Mouse (Mus musculus) layer of hippocampus, adult 2 months (tissue): ENCODE data around the gene 2700097O09Rik. TPM values are rescaled to one million over a fixed set of nuclear protein-coding genes. Genes with fewer than 3 reads are reported as not detected.
"Not testable (repeated sequence)": the region's sequence is repeated elsewhere in the genome, so short reads cannot be mapped to it uniquely, and the experiment has no call there.

Experiments
- DNase-seq, 2 experiments: peaks; one replicate each; pipeline ENCODE4 v3.0.0; 2022; ENCODE audit warnings: low spot score in 2 of 2
- H3K27ac ChIP-seq: fragments of 200-600 bp; 2 replicates; pipeline ENCODE4 v1.8.1; 2022
- H3K4me3 ChIP-seq: fragments of 200-600 bp; 2 replicates; pipeline ENCODE4 v1.8.1; 2022; ENCODE audit warnings: mild to moderate bottlenecking
- CTCF ChIP-seq: fragments of 200-600 bp; conservative IDR thresholded peaks from 2 replicates; pipeline ENCODE4 v1.8.1; 2022; ENCODE audit warnings: antibody characterized with exemption, mild to moderate bottlenecking, moderate library complexity
- long read RNA-seq, 2 experiments: library from polyadenylated mRNA; stranded (forward); transcript quantifications; one replicate each; pipeline ENCODE4 v2.0.0; 2021; ENCODE audit warnings: borderline mapping rate in 2 of 2
- total RNA-seq, 2 experiments: library from RNA; stranded (reverse); gene quantifications; 2 replicates each; pipeline ENCODE4 v1.2.3; 2021

Gene 2700097O09Rik
- 10 to 100 TPM in 1 of 2 experiments, 1 to 10 TPM in 1; 9.9 to 11.4 TPM for total RNA-seq
- long read RNA-seq, experiment 1, full-length matches to known transcripts = 2 of 5 reads
- long read RNA-seq, experiment 1, partial matches to known transcripts = 1 of 5 reads
- long read RNA-seq, experiment 1, other reads (novel, unspliced or antisense) = 2 of 5 reads
- long read RNA-seq, experiment 2, partial matches to known transcripts = 1 of 7 reads
- long read RNA-seq, experiment 2, other reads (novel, unspliced or antisense) = 3 of 7 reads

- peak within 1 kb of the TSS; percentile 66 for H3K4me3 ChIP-seq
- peak within 1 kb of the TSS; percentile 89 for H3K27ac ChIP-seq
- DNase-seq = peak; percentile 90 to 95
Observed at GRCm38 (mm10) chr12:55079726-55080600, at the start of gene 2700097O09Rik, which contains the start of gene Srp54a. Gene 2700097O09Rik (minus strand): TSS chr12:55080110. Gene Srp54a (plus strand): TSS chr12:55080262.

- DNase-seq, H3K4me3 ChIP-seq: not testable (repeated sequence)
Observed at GRCm38 (mm10) chr12:55124731-55125130, 44.8 kb upstream of the 2700097O09Rik start.

GRCm38 (mm10) chr12:55124242-55124641 lies 44.3 kb upstream of the 2700097O09Rik start, which contains the start of gene Fam177a:
Gene Fam177a (plus strand): TSS chr12:55124469.
- H3K4me3 ChIP-seq, DNase-seq, H3K27ac ChIP-seq: not testable (repeated sequence)

More at GRCm38 (mm10) chr12:55124731-55125130, 44.8 kb upstream of the 2700097O09Rik start:
- not testable (repeated sequence) for H3K27ac ChIP-seq

DNA sequence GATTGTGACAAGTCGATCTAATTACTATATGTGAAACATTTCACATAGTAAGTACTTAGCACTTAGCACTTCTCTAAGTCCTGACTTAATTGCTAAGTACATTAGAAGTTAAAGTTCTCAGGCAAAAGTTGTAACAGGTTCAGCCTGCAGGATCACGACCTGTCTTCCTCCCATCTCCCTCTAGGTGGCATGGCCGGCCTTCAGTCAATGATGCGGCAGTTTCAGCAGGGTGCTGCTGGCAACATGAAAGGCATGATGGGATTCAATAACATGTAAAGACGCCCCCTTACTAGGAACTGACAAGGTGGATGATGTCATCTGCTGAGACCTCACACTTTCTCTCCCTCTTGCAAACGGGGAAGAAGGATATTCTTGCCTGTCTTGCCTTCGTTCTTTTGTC lies 32.7 kb upstream of the 2700097O09Rik start:
- H3K27ac ChIP-seq, DNase-seq, H3K4me3 ChIP-seq: not testable (repeated sequence)

- H3K4me3 ChIP-seq, DNase-seq, H3K27ac ChIP-seq: not testable (repeated sequence)
Observed at GRCm38 (mm10) chr12:55092127-55092526, 12.2 kb upstream of the 2700097O09Rik start.

- H3K4me3 ChIP-seq = peak overlapping the region; percentile 66
- not testable (repeated sequence) for DNase-seq
- H3K27ac ChIP-seq = peak overlapping the region; percentile 89
Observed at GRCm38 (mm10) chr12:55080601-55080942, 662 bp upstream of the 2700097O09Rik start.

- H3K4me3 ChIP-seq, DNase-seq, H3K27ac ChIP-seq: not testable (repeated sequence)
- TF ChIP-seq CTCF = peak; percentile 65
Observed at GRCm38 (mm10) chr12:55078706-55079105, 1.2 kb downstream of the 2700097O09Rik start.

DNA sequence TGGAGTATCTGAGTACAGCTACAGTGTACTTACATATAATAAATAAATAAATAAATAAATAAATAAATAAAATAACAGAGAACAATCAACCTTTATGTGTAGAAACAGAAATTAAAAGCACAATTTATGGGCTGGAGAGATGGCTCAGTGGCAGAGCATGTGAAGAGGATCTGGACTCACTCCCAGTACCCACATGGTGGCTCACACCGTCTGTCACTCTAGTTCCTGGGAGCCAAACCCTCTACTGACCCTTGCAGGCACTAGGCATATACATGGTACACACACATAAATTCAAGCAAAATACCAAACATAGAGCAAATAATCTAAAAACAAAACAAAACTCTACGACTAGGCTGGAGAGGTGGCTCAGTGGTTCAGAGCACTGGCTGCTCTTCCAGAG lies 4.6 kb downstream of the 2700097O09Rik start:
- Histone ChIP-seq H3K27ac (no peak overlapping the region), H3K4me3 (no peak overlapping the region)
- DNase-seq = no peak
- TF ChIP-seq CTCF = peak; percentile 36; the same call in 1 of the 2 replicates

- TF ChIP-seq CTCF = no peak
- Histone ChIP-seq H3K4me3 (no peak overlapping the region), H3K27ac (no peak overlapping the region)
- DNase-seq = no peak
Observed at GRCm38 (mm10) chr12:55073686-55074085, 6.2 kb downstream of the 2700097O09Rik start.

DNA sequence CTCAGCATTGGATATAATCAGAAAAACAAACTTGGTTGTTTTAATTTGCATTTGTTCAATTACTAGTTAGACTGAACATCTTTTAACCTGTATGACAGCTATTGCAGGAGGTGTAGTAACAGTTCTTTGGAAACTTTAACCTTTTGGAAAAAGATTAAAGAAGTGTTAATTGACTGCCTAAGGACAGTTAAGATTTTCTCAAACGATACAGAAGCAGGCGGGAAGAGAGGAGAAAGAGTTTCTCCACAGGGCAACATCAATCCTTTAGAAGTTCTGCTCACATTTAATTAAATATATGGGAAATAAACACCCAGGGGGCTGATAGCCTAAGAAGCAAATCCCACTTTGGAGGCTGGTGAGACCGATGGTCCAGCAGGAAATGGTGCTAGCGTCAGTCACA lies 7.4 kb downstream of the 2700097O09Rik start:
- no peak for DNase-seq
- H3K4me3 ChIP-seq = no peak overlapping the region
- TF ChIP-seq CTCF = no peak
- no peak overlapping the region for H3K27ac ChIP-seq

DNA sequence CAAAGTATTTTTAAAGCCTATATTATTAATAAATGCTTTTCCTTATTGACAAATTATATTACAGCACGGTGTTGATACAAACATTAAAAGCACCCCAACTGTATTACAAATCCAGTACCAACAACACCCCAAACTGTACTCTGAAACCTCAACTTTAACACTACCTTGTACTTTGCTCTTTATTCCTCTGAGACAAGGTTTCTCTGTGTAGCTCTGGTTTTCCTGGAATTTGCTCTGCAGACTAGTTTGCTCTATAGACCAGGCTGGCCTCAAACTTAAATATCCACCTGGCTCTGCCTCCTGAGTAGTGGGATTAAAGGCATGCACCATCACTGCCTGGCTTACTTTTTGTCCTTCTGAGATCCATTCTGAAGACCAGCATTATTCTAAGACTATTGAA lies 17.8 kb downstream of the 2700097O09Rik start:
- no peak overlapping the region for H3K27ac ChIP-seq
- no peak for TF ChIP-seq CTCF
- H3K4me3 ChIP-seq = no peak overlapping the region
- no peak for DNase-seq

DNA sequence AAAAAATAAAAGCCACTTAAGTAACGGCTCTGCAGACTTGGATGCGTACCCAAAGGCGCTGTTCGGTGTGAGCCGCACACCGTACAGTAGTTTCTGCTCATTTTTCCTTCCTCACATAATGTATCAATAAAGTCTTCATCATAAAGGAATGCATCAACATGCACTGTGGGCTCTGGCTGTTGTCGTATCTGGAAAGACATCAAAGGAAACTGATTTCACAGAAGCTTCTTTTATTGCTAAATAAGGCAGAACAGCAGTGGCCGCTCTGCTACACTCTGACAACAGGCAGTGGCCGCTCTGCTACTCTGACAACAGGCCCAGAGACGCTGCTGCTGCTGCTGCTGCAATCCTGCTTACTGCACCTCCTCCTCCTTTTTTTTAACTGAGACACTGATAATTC lies 18.9 kb downstream of the 2700097O09Rik start:
- DNase-seq = no peak
- TF ChIP-seq CTCF = no peak
- Histone ChIP-seq H3K27ac (no peak overlapping the region), H3K4me3 (no peak overlapping the region)

- no peak for TF ChIP-seq CTCF
- H3K27ac ChIP-seq = no peak overlapping the region
- no peak for DNase-seq
- no peak overlapping the region for H3K4me3 ChIP-seq
Observed at GRCm38 (mm10) chr12:55060212-55060898, 19.6 kb downstream of the 2700097O09Rik start.
